Mouse (Mus musculus) testis, adult 2 months (tissue): ENCODE measurements around the gene Usp29. TPM values are rescaled to one million over a fixed set of nuclear protein-coding genes. Genes with fewer than 3 reads are reported as not detected.

Source experiments
- H3K27ac ChIP-seq: fragments of 200-500 bp; 2 replicates; pipeline ENCODE4 v1.5.1; 2012; ENCODE audit warnings: low read depth, low read length; ENCODE audit not compliant: control insufficient read depth, insufficient read depth
- H3K27me3 ChIP-seq: fragments of 200-500 bp; 2 replicates; pipeline ENCODE4 v1.6.1; 2012; ENCODE audit warnings: mild to moderate bottlenecking, low read length, moderate library complexity; ENCODE audit not compliant: control insufficient read depth, insufficient read depth
- H3K36me3 ChIP-seq: fragments of 200-500 bp; 2 replicates; pipeline ENCODE4 v1.6.1; 2012; ENCODE audit warnings: mild to moderate bottlenecking, low read length; ENCODE audit not compliant: control insufficient read depth, insufficient read depth
- H3K4me1 ChIP-seq: fragments of 200-500 bp; 2 replicates; pipeline ENCODE4 v1.6.1; 2012; ENCODE audit warnings: low read length; ENCODE audit not compliant: control insufficient read depth, insufficient read depth
- H3K4me3 ChIP-seq: fragments of 200-500 bp; 2 replicates; pipeline ENCODE4 v1.5.1; 2012; ENCODE audit warnings: low read depth, mild to moderate bottlenecking, low read length, moderate library complexity, mixed read lengths; ENCODE audit not compliant: control insufficient read depth
- CTCF ChIP-seq: fragments of 200-500 bp; IDR thresholded peaks from 2 replicates; pipeline ENCODE4 v1.5.1; 2012; ENCODE audit warnings: low read depth, mild to moderate bottlenecking, inconsistent platforms, low read length, moderate library complexity; ENCODE audit not compliant: control insufficient read depth, insufficient read depth, insufficient replicate concordance
- POLR2A ChIP-seq: fragments of 200-500 bp; IDR thresholded peaks from 2 replicates; pipeline ENCODE4 v1.6.1; 2012; ENCODE audit warnings: low read depth, mild to moderate bottlenecking, inconsistent platforms, low read length, moderate library complexity; ENCODE audit not compliant: control insufficient read depth
- polyA plus RNA-seq: library from polyadenylated mRNA; depleted of rRNA; stranded (reverse); fragments of >200 nt; gene quantifications from 2 replicates; pipeline ENCODE4 v1.2.3, GENCODE M21; 2012

Usp29 gene
- polyA plus RNA-seq, 1 experiment = 0.26 TPM

- Histone ChIP-seq H3K4me1 (no peaks in the 10 kb centered on the region), H3K27me3 (no peaks in the 10 kb centered on the region), H3K36me3 (no peaks in the 10 kb centered on the region), H3K27ac (no peak overlapping the region), H3K4me3 (no peak overlapping the region)
- TF ChIP-seq POLR2A (no peak), CTCF (no peak)
These were observed 120.9 kb downstream of the Usp29 start for GRCm38 (mm10) chr7:6851256-6851655.

DNA sequence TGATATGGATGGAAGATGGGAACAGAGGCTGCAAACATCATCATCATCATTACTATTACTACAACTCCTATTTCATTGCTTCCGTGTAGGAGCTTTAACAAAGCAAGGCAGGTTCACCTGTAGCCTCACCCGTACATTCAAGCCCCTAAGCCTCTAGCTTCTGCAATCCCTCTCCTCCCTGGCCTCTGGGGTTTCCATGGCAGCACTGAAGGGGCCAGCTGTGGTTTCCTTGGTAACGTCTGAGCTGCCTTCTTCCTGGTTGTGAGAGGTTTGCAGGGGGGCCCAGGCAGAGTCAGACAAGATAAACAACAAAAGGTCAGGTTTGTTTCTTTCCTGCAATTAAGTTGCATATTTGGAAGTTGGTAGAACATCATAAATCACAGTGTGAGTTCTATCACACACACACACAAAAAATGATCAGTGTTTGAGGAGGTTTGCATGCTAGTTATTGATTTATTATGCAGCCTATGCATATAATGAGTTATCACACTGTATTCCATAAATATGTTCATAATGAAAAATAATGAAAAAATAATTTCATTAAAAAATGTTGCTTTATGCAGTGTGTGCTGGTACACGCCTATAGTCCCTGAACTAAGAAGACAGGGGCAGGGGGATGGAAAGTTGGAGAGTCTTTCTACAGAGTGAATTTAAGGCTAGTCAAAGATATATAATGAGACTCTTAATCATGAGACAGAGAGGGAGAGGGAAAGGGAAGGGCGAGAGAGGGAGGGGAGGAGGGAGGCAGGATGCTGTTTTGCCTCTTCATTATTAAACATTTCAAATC is 121.5 kb downstream of the Usp29 start:
- Histone ChIP-seq H3K4me3 (no peak overlapping the region), H3K27me3 (no peaks in the 10 kb centered on the region), H3K27ac (no peak overlapping the region), H3K4me1 (no peaks in the 10 kb centered on the region), H3K36me3 (no peaks in the 10 kb centered on the region)
- TF ChIP-seq CTCF (no peak), POLR2A (no peak)

DNA sequence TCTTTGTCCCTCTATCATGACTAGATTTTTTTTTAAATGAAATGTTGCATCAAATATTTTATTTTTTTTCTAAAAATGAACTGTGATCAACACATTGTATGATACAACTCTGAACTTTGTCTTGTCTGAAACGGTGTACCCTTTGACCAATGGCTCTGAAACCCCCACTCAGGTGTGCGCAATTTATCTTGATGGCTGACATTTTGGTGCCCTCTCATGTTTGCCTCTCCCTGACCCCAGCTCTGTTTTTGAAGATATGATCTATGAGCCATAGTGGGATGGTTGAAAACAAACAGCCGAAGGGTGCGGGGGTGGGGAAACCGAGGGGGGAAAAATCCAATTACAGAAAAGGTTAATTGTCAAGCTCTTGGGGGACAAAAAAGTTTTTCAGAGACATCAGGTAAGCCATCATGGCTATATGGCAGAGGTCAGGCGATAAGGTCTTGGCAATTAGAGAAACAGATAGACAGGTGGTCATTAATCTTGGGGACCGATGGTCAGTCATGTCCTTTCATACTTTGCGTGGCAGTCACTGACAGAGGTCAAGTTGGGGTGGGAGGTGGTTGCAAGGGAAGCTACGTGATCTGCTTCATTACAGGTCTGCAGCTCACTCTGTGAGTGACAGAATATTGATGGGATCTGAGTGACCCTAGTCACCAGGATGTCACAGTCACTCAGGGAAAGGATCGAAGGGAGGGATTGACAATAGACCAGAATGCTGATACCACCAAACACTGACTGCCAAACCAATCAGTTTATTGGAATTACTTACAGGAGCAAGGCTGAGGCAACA is 125.4 kb downstream of the Usp29 start:
- H3K27me3 ChIP-seq = no peaks in the 10 kb centered on the region
- H3K36me3 ChIP-seq = no peaks in the 10 kb centered on the region
- H3K27ac ChIP-seq = no peak overlapping the region
- no peak overlapping the region for H3K4me3 ChIP-seq
- no peak for TF ChIP-seq POLR2A
- no peak for TF ChIP-seq CTCF
- H3K4me1 ChIP-seq = peaks cover 3% of the 10 kb centered on the region

DNA sequence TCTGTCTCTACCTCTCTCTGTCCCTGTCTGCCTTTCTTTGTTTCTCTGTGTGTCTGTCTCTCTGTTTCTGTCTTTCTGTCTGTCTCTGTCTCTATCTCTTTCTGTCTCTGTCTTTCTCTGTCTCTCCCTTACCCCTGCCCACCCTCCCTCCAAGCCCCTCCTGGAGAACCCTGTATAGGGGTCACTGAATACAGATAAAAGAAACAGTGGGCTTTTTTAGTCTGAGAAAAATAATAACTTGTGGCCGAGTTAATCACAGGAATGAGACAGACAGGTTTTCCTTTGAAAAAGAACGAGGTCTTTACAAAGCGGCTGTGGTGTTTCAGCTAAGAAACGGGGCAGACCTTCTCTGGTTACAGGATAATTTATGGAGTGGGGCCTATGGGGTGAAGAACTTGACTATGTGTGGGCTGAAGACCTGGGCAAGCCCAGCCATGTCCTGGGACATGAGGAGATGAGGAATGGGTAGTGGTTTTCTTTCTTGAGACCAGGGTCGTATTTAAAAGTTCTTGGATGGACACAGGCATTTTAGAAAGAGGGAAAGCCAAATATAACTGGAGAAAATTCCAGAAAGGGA is 128.4 kb downstream of the Usp29 start:
- H3K36me3 ChIP-seq = no peaks in the 10 kb centered on the region
- H3K4me3 ChIP-seq = no peak overlapping the region
- TF ChIP-seq CTCF (no peak), POLR2A (no peak)
- no peak overlapping the region for H3K27ac ChIP-seq
- no peaks in the 10 kb centered on the region for H3K27me3 ChIP-seq
- peaks cover 3% of the 10 kb centered on the region for H3K4me1 ChIP-seq

DNA sequence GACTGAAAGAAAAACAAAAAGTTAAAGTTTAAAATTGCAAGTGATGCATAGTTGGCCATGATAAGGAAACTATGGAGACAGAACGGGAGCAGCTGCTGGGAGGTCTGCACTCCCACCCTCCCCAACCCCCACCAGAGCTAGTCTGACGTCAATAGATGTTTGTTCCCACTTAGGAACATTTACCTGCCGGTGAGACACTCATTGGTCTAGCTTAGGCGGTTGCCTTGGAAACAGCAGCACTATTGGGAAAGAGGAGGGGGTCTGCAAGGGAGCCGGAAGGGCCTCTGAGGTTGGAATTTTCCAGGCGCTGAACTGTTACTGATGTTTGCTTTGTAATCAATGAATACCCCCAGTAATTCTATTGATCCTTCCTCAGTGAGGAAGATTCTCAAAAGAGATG is 130.3 kb downstream of the Usp29 start:
- no peak overlapping the region for H3K4me3 ChIP-seq
- TF ChIP-seq CTCF (no peak), POLR2A (no peak)
- H3K36me3 ChIP-seq = no peaks in the 10 kb centered on the region
- H3K27ac ChIP-seq = no peak overlapping the region
- H3K27me3 ChIP-seq = no peaks in the 10 kb centered on the region
- H3K4me1 ChIP-seq = peaks cover 3% of the 10 kb centered on the region

- no peaks in the 10 kb centered on the region for H3K4me1 ChIP-seq
- no peak overlapping the region for H3K27ac ChIP-seq
- no peak overlapping the region for H3K4me3 ChIP-seq
- no peaks in the 10 kb centered on the region for H3K27me3 ChIP-seq
- TF ChIP-seq POLR2A (no peak), CTCF (no peak)
- H3K36me3 ChIP-seq = no peaks in the 10 kb centered on the region
These were observed 136.0 kb downstream of the Usp29 start for GRCm38 (mm10) chr7:6866351-6866750.

DNA sequence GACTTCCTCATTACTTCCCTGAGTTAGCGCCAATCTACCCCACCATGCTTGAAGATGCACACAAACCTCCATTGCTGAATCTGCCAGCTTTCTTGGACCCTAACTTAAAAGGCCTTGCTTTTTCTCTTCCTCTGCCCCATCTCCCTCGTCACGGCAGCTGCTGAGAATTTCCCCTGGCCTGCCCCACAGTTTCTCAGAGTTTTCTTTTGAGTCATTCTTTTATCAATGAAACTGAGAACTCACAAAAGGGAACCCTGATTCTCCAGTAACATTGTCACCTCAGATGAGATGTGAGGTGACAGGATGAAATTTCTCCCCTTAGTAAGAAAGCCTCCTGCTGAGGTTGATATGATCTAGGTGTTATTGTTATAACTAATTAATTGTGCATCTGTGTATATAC is 138.5 kb downstream of the Usp29 start:
- Histone ChIP-seq H3K27me3 (no peaks in the 10 kb centered on the region), H3K4me3 (no peak overlapping the region), H3K36me3 (no peaks in the 10 kb centered on the region), H3K4me1 (no peaks in the 10 kb centered on the region), H3K27ac (no peak overlapping the region)
- TF ChIP-seq CTCF (no peak), POLR2A (no peak)
